11 mouse cellular contexts compared by ENCODE assay signal in genomic region chr9:67584871-67585270, GRCm38 (mm10). TPM values are rescaled to one million over a fixed set of nuclear protein-coding genes. Genes with fewer than 3 reads are reported as not detected.
A peak's percentile ranks its signal among the peaks of the same experiment; 100 is the strongest.
DNase-seq lines count a peak whose midpoint lies in the region; ATAC-seq and TF ChIP-seq lines count a peak whose summit lies in the region.
"Had no signal": no experiment of that assay in that cellular context is flagged by ENCODE, and none has a peak within 500 bp of the region (broad histone marks: within the 10 kb centered on the region; RNA-seq: fewer than 3 reads in every experiment).

No protein-coding gene starts in this region.

- no peak for TF ChIP-seq CTCF in heart, postnatal 0 days (IDR thresholded peaks at IDR 0.05; ENCODE audit: low read depth)
- TF ChIP-seq CTCF in thymus, adult 2 months (IDR thresholded peaks at IDR 0.05; ENCODE audit: borderline replicate concordance, control insufficient read depth, extremely low read depth, insufficient read depth, low read length, poor library complexity): no peak

- TF ChIP-seq EP300 in heart, postnatal 0 days (IDR thresholded peaks at IDR 0.05; ENCODE audit: low read depth): no peak

- H3K36me3 ChIP-seq in heart, postnatal 0 days (replicated peaks; ENCODE audit: control insufficient read depth, insufficient read depth, low read length): no peaks in the 10 kb centered on the region
- no peaks in the 10 kb centered on the region for H3K36me3 ChIP-seq in thymus, adult 2 months (ENCODE audit: control insufficient read depth, insufficient read depth, low read length)
- no peaks in the 10 kb centered on the region for H3K36me3 ChIP-seq in midbrain, embryonic 11.5 days (ENCODE audit: control insufficient read depth, insufficient read depth, low read length)
- H3K36me3 ChIP-seq: forebrain, embryonic 15.5 days; G1E had no signal

- peak; percentile 84 for DNase-seq in 3134 (ENCODE audit: extremely low read depth, insufficient read length, low spot score)
- DNase-seq in heart, postnatal 0 days (ENCODE audit: low spot score): peak; percentile 61
- DNase-seq in kidney, postnatal 4 days: peak; percentile 73 to 78
- no peak for DNase-seq in thymus, adult 2 months
- no peak for DNase-seq in cerebellum, postnatal 14 days
- no peak for DNase-seq in midbrain, embryonic 11.5 days (ENCODE audit: low spot score, missing footprints)
- no peak for DNase-seq in Muller cell, postnatal 12 days (ENCODE audit: inconsistent ontology term)
- DNase-seq: right cerebral cortex, postnatal 4 days had no signal

- WGBS in heart, postnatal 0 days: 60% methylated on average over 10 of the region's 10 CpGs
- 95% methylated on average over 10 of the region's 10 CpGs for WGBS in thymus, adult 2 months
- WGBS in midbrain, embryonic 11.5 days: 91% methylated on average over 10 of the region's 10 CpGs

- no peak overlapping the region for H3K4me3 ChIP-seq in brown adipose tissue, adult 24 weeks (ENCODE audit: insufficient read depth, low read depth, low read length)
- H3K4me3 ChIP-seq in heart, postnatal 0 days (ENCODE audit: low read depth, low read length): no peak overlapping the region
- H3K4me3 ChIP-seq in thymus, adult 2 months (ENCODE audit: control insufficient read depth, insufficient read depth, low read length): no peak overlapping the region
- H3K4me3 ChIP-seq in midbrain, embryonic 11.5 days (ENCODE audit: low read depth, low read length): no peak overlapping the region
- H3K4me3 ChIP-seq: forebrain, embryonic 15.5 days had no signal

- no peak for TF ChIP-seq POLR2A in thymus, adult 2 months (IDR thresholded peaks at IDR 0.05; ENCODE audit: control insufficient read depth, extremely low read depth, insufficient read depth, low read length, poor library complexity)

- H3K9me3 ChIP-seq in heart, postnatal 0 days (replicated peaks; ENCODE audit: control insufficient read depth, low read length): no peaks in the 10 kb centered on the region
- H3K9me3 ChIP-seq in midbrain, embryonic 11.5 days (ENCODE audit: control insufficient read depth, low read length): no peaks in the 10 kb centered on the region
- H3K9me3 ChIP-seq: forebrain, embryonic 15.5 days; G1E had no signal

- ATAC-seq in heart, postnatal 0 days (ENCODE audit: insufficient read depth, low read depth): peak; percentile 31; the same call in 1 of the 2 replicates
- ATAC-seq in midbrain, embryonic 11.5 days (ENCODE audit: low FRiP score): no peak
- ATAC-seq: forebrain, embryonic 15.5 days had no signal

- no peak overlapping the region for H3K9ac ChIP-seq in heart, postnatal 0 days (replicated peaks; ENCODE audit: low read depth, low read length)
- H3K9ac ChIP-seq in midbrain, embryonic 11.5 days (ENCODE audit: low read length): no peak overlapping the region
- H3K9ac ChIP-seq: forebrain, embryonic 15.5 days had no signal

- peaks cover 6% of the 10 kb centered on the region; the same call in 1 of the 2 replicates for H3K4me1 ChIP-seq in brown adipose tissue, adult 24 weeks (ENCODE audit: control insufficient read depth, insufficient read depth, insufficient read length, low read length)
- H3K4me1 ChIP-seq in heart, postnatal 0 days (ENCODE audit: control insufficient read depth, insufficient read depth): peaks cover 78% of the 10 kb centered on the region
- no peaks in the 10 kb centered on the region for H3K4me1 ChIP-seq in thymus, adult 2 months (replicated peaks; ENCODE audit: control insufficient read depth, insufficient read depth, low read length)
- H3K4me1 ChIP-seq in midbrain, embryonic 11.5 days (ENCODE audit: control insufficient read depth, insufficient read depth, low read length): no peaks in the 10 kb centered on the region
- H3K4me1 ChIP-seq: forebrain, embryonic 15.5 days had no signal

- H3K4me2 ChIP-seq in heart, postnatal 0 days (ENCODE audit: low read depth, low read length): no peak overlapping the region
- H3K4me2 ChIP-seq in midbrain, embryonic 11.5 days: no peak overlapping the region
- H3K4me2 ChIP-seq: forebrain, embryonic 15.5 days had no signal

- no peaks in the 10 kb centered on the region for H3K27me3 ChIP-seq in heart, postnatal 0 days (ENCODE audit: control insufficient read depth, insufficient read depth, low read length)
- no peaks in the 10 kb centered on the region for H3K27me3 ChIP-seq in thymus, adult 2 months (ENCODE audit: control insufficient read depth, insufficient read depth, low read length)
- no peaks in the 10 kb centered on the region for H3K27me3 ChIP-seq in midbrain, embryonic 11.5 days (ENCODE audit: control insufficient read depth, insufficient read depth, low read length)
- H3K27me3 ChIP-seq: forebrain, embryonic 15.5 days had no signal

- peak overlapping the region; percentile 58; the same call in 1 of the 2 replicates for H3K27ac ChIP-seq in brown adipose tissue, adult 24 weeks (replicated peaks; ENCODE audit: low read depth, low read length)
- peak overlapping the region; percentile 91 for H3K27ac ChIP-seq in heart, postnatal 0 days (ENCODE audit: low read depth)
- H3K27ac ChIP-seq in thymus, adult 2 months (ENCODE audit: control insufficient read depth, insufficient read depth, low read length): no peak overlapping the region
- no peak overlapping the region for H3K27ac ChIP-seq in midbrain, embryonic 11.5 days (ENCODE audit: low read depth, low read length)
- H3K27ac ChIP-seq: forebrain, embryonic 15.5 days had no signal

RNA-seq across cellular contexts. Expression of gene Tln2, which starts 25.4 kb away (rescaled TPM):
- polyA plus RNA-seq in brown adipose tissue, adult 24 weeks (2012; ENCODE audit: insufficient read depth, insufficient read length, missing spikeins): 12.0 and 16.7 TPM in 2 replicates
- 92.4 and 92.6 TPM in 2 replicates for total RNA-seq in heart, postnatal 0 days (2014; rRNA removed; ENCODE audit: low replicate concordance)
- 67.0 and 75.3 TPM in 2 replicates for polyA plus RNA-seq in heart, postnatal 0 days (2015; fragmentation: Nextera tagmentation; extraction: Ambion mirVana)
- 2.2 and 3.7 TPM in 2 replicates for polyA plus RNA-seq in thymus, adult 2 months (2012; rRNA removed)
- polyA plus RNA-seq in midbrain, embryonic 11.5 days (2014; fragmentation: Nextera tagmentation; extraction: Ambion mirVana): 16.8 and 17.9 TPM in 2 replicates

Comparison
In these comparisons a context has a peak if more than half of its experiments do, and no peak if none do; other contexts are left out.
1. DNase-seq: peak in 3134 (single experiment), heart, postnatal 0 days (single experiment) and kidney, postnatal 4 days (2 of 2); none in thymus, adult 2 months (single experiment), cerebellum, postnatal 14 days (0 of 2), midbrain, embryonic 11.5 days (single experiment) and Muller cell, postnatal 12 days (single experiment).
2. H3K27ac ChIP-seq: peak in brown adipose tissue, adult 24 weeks (single experiment) and heart, postnatal 0 days (single experiment); none in thymus, adult 2 months (single experiment) and midbrain, embryonic 11.5 days (single experiment).